Mouse (Mus musculus): ENCODE measurements around the gene Yeats4. TPM values are rescaled to one million over a fixed set of nuclear protein-coding genes. Genes with fewer than 3 reads are reported as not detected.

Yeats4 gene
- polyA plus RNA-seq, 1 experiment from 2014 or later: 95.3 TPM

DNA sequence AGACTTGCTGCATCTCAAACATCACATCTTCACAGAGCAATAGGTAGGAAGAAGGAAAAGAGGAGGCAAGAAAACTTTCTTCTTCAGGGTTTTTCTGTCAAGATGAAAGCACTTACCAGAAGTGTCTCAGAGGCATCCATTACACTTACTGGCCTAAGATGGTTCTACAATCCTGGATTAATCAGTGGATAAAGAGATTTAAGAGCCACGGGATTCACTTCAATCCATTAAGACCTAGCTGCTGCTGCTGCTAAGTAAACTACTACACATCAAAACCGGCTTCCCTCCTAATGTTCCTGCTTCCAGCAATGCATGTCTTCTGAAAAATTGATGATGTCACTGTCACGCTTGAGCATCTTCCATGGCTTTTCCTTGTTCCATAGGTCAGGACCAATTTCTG is 27.6 kb downstream of the Yeats4 start:
- 82% methylated on average over 3 of the region's 3 CpGs for WGBS
- ATAC-seq (ENCODE audit: low FRiP score): no peak

DNA sequence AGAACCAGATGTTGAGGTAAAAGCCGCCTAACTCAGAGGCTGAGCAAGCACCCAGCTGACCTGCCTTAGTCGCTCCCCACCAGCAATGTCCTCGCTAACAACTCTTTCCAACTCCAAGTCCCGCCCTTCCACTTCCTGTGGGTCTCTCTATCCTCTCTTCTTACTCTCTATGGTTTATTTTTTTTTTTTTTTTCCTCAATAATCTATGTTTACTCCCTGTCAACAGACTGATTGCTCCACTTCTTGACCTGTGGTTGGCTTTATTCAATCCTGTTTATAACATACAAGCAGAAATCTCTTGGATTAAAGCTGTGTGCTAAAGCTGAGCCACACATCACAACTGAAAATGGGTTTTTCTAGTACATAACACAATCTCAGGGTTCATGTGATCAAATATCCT is 28.6 kb downstream of the Yeats4 start:
- H3K27ac ChIP-seq (replicated peaks): no peak overlapping the region
- ATAC-seq (ENCODE audit: low FRiP score): no peak

More for the DNA sequence above, 27.6 kb downstream of the Yeats4 start:
- H3K4me2 ChIP-seq: no peak overlapping the region
- H3K4me3 ChIP-seq (replicated peaks): no peak overlapping the region
- H3K9ac ChIP-seq (replicated peaks): no peak overlapping the region
- no peaks in the 10 kb centered on the region for H3K36me3 ChIP-seq
- no peaks in the 10 kb centered on the region for H3K9me3 ChIP-seq (replicated peaks)
- no peaks in the 10 kb centered on the region for H3K4me1 ChIP-seq
- H3K27ac ChIP-seq (replicated peaks): no peak overlapping the region
- H3K27me3 ChIP-seq (replicated peaks): no peaks in the 10 kb centered on the region

DNA sequence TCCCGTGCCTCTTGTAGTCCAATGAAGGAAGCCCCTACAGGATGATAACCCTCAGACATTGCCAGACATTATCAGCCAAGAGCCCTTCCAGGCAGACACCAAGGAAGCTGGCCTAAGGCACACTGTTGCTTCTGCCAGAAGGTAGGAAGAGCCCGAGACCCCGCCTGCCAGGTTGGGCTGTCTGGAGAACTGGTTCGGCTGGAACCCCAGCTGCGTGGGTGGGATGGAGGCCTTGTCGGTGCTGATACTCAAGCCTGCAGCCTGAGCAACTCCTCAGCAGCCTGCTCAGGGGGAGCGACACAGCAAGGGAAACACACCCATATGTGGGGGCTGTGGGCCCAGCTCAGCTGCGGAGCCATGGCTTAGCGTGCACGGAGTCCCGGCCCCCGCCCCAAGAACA is 29.3 kb downstream of the Yeats4 start:
- H3K27ac ChIP-seq (replicated peaks): no peak overlapping the region
- 95% methylated on average over 12 of the region's 12 CpGs for WGBS
- no peak overlapping the region for H3K4me2 ChIP-seq
- ATAC-seq (ENCODE audit: low FRiP score): no peak
- H3K4me3 ChIP-seq (replicated peaks): no peak overlapping the region
- H3K36me3 ChIP-seq: no peaks in the 10 kb centered on the region
- H3K4me1 ChIP-seq: no peaks in the 10 kb centered on the region
- H3K27me3 ChIP-seq (replicated peaks): no peaks in the 10 kb centered on the region
- H3K9me3 ChIP-seq (replicated peaks): no peaks in the 10 kb centered on the region
- H3K9ac ChIP-seq (replicated peaks): no peak overlapping the region

More for the DNA sequence above, 28.6 kb downstream of the Yeats4 start:
- H3K4me2 ChIP-seq: no peak overlapping the region
- no peak overlapping the region for H3K9ac ChIP-seq (replicated peaks)
- WGBS: 96% methylated on average over 4 of the region's 4 CpGs
- no peaks in the 10 kb centered on the region for H3K9me3 ChIP-seq (replicated peaks)
- no peaks in the 10 kb centered on the region for H3K36me3 ChIP-seq
- no peaks in the 10 kb centered on the region for H3K4me1 ChIP-seq
- H3K4me3 ChIP-seq (replicated peaks): no peak overlapping the region
- no peaks in the 10 kb centered on the region for H3K27me3 ChIP-seq (replicated peaks)

DNA sequence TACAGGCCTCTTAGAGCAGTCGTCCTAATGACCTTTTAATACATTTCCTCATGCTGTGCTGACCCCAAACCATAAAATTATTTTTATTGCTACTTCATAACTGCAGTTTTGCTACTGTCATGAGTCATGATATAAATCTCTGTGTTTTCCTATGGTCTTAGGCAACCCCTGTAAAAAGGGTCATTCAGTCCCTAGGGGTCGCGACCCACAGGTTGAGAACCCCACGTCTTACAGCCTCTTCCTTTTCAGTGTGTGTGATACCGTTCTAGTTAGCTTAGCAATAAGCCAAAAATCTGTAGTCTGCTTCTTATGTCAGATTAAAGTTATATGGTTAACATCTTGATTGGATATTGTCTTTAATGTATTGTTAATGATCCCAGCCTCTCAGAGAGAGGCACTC is 30.9 kb downstream of the Yeats4 start:
- Histone ChIP-seq H3K36me3 (no peaks in the 10 kb centered on the region), H3K9ac (replicated peaks) (no peak overlapping the region), H3K27me3 (replicated peaks) (no peaks in the 10 kb centered on the region), H3K27ac (replicated peaks) (no peak overlapping the region), H3K4me3 (replicated peaks) (no peak overlapping the region), H3K9me3 (replicated peaks) (no peaks in the 10 kb centered on the region), H3K4me2 (no peak overlapping the region), H3K4me1 (no peaks in the 10 kb centered on the region)
- no peak for ATAC-seq (ENCODE audit: low FRiP score)
- 76% methylated on average over 5 of the region's 5 CpGs for WGBS

DNA sequence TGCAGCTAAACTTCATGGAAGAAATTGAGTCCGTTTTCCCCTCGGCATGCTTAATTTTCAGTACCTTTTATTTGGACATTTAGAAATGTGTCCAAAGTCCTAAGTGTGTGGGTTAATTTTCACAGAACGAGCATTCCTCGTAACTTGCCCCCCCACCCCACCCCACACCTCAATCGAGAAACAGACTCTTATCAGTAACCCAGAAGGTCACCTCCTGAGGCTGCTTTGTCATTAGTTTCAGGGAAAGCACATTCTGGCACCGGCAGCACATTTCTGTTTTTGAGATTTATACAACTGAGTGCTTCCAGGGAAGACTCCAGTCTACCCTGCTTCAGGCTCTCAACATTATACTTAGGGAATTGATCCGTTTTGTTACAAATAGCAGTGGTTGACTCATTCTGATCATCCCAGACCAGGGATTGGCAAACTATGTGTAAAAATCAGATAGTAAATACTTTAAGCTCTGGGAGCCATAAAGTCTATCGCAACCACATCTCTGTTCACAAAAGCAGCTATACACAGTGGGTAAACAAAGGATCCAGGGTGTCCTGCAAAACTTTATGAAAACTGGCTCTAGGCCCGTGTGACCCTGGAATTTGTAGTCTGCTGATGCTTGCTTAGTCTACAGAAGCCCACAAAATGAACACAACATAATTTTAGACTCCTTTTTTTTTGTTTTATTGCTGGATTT is 38.8 kb downstream of the Yeats4 start:
- Histone ChIP-seq H3K36me3 (no peaks in the 10 kb centered on the region), H3K27me3 (replicated peaks) (no peaks in the 10 kb centered on the region), H3K4me3 (replicated peaks) (no peak overlapping the region), H3K9me3 (replicated peaks) (no peaks in the 10 kb centered on the region), H3K4me1 (no peaks in the 10 kb centered on the region), H3K9ac (replicated peaks) (no peak overlapping the region), H3K4me2 (no peak overlapping the region), H3K27ac (replicated peaks) (no peak overlapping the region)
- ATAC-seq (ENCODE audit: low FRiP score): no peak
- WGBS: 71% methylated on average over 9 of the region's 9 CpGs

DNA sequence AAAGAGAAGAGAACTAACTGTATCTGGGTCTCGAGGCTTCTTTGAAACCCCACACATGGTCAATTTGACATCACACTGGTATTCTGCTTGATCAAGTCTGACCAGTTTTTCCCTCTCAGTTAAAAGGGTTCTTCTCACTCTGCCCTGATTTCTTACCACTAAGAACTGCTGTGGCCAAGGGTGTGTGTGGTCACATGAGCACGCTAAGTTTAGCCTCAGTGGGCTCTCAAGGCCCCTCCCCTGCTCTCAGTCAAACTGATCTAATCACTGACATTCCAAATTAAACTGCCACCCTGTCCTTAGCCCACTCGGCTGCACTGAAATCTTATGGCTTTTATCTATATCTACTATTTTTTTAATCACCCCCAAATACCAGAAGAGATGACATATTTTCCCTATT is 43.2 kb downstream of the Yeats4 start:
- Histone ChIP-seq H3K4me1 (no peaks in the 10 kb centered on the region), H3K4me2 (no peak overlapping the region), H3K36me3 (no peaks in the 10 kb centered on the region), H3K9me3 (replicated peaks) (no peaks in the 10 kb centered on the region), H3K9ac (replicated peaks) (no peak overlapping the region), H3K27me3 (replicated peaks) (no peaks in the 10 kb centered on the region), H3K27ac (replicated peaks) (no peak overlapping the region), H3K4me3 (replicated peaks) (no peak overlapping the region)
- no peak for ATAC-seq (ENCODE audit: low FRiP score)
- 59% methylated on average over 3 of the region's 3 CpGs for WGBS

DNA sequence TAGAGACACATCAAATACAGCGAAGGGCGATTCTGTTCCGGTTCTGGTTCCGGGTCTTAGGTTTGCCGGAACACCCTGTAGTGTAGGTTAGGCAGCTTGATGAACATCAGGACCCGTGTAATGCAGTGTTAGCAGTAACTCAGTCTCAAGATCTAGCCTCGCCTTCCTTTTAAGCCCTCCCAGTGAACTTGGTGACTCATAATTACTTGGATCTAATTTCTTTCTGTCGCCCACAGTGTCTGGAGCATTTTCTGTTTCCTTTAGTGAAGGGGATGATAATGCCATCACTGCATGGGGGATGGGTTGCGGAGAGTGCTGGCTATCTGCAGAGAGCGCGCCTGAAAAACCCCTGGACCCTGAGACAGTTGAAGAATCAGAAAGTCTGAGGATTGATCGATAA is 49.7 kb downstream of the Yeats4 start:
- WGBS: 76% methylated on average over 12 of the region's 12 CpGs
- Histone ChIP-seq H3K36me3 (no peaks in the 10 kb centered on the region), H3K4me2 (no peak overlapping the region), H3K27ac (replicated peaks) (no peak overlapping the region), H3K4me1 (no peaks in the 10 kb centered on the region), H3K4me3 (replicated peaks) (no peak overlapping the region), H3K27me3 (replicated peaks) (no peaks in the 10 kb centered on the region), H3K9ac (replicated peaks) (no peak overlapping the region), H3K9me3 (replicated peaks) (no peaks in the 10 kb centered on the region)
- no peak for ATAC-seq (ENCODE audit: low FRiP score)

DNA sequence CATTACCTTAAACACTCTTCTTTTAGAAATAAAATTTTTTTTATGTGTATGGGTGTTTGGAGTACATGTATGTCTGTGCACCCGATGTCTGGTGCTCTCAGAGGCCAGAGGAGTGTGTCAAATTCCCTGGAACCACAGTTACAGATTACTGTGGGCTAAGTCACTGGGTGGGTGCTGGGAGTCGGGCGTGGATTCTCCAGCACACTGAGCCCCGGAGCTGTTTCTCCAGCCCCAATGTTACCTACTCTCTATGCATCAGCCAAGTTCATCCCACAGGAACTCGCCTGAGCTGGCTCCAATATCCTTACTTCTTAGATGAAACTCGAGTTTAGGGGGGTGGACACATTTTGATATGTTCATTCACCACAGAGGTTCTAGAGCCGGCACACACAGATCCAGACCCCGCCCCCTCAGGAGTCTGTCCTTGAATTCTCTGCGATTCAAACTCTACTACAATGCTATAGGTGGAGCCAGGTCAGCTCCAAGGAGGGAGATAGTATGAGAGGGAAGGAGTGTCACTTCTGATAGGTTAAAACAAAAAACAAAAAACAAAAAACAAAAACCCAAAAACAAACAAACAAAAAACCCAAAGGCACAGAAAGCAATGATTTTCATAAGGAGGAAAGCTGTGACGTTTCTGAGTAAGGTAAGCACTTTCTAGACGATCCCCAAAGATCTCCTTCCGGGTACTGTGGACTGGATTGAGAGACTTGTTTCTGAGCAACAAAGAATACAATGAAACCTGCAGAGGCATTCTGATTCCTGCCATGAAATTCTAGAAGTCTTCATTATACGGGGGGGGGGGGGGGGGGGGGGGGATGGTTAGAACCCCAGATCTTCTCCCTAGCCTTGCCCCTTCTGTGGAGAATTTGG is 50.5 kb downstream of the Yeats4 start:
- Histone ChIP-seq H3K27me3 (replicated peaks) (no peaks in the 10 kb centered on the region), H3K9ac (replicated peaks) (no peak overlapping the region), H3K36me3 (no peaks in the 10 kb centered on the region), H3K9me3 (replicated peaks) (no peaks in the 10 kb centered on the region), H3K4me2 (0 out of 2 replicates have a peak overlapping the region, but pooled peaks have one; percentile 6), H3K4me3 (replicated peaks) (no peak overlapping the region), H3K27ac (replicated peaks) (no peak overlapping the region), H3K4me1 (no peaks in the 10 kb centered on the region)
- no peak for ATAC-seq (ENCODE audit: low FRiP score)
- WGBS: 51% methylated on average over 13 of the region's 13 CpGs

DNA sequence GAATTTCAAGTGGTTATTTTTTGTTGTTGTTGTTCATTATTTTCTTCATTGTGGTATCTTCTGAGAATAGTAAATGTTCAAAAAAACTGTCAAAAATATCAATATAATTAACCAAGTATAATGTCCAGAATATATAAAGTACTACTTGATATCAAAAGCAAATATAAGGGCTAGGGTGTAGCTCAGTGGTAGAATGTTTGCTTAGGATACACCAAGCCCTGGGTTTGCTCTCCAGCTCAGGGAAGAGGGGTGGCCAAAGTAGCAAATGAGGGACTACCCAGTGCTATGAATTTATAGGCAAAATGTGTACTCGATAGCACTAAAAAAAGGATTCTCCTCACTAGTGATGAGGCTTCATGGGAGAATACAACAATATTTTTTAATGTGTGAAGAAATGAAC is 51.2 kb downstream of the Yeats4 start:
- WGBS: 93% methylated on average over 1 of the region's 1 CpGs
- no peak overlapping the region for H3K9ac ChIP-seq (replicated peaks)
- H3K4me1 ChIP-seq: no peaks in the 10 kb centered on the region
- no peaks in the 10 kb centered on the region for H3K27me3 ChIP-seq (replicated peaks)
- H3K4me2 ChIP-seq: no peak overlapping the region
- no peaks in the 10 kb centered on the region for H3K9me3 ChIP-seq (replicated peaks)
- H3K27ac ChIP-seq (replicated peaks): no peak overlapping the region
- H3K4me3 ChIP-seq (replicated peaks): no peak overlapping the region
- no peaks in the 10 kb centered on the region for H3K36me3 ChIP-seq
- no peak for ATAC-seq (ENCODE audit: low FRiP score)

DNA sequence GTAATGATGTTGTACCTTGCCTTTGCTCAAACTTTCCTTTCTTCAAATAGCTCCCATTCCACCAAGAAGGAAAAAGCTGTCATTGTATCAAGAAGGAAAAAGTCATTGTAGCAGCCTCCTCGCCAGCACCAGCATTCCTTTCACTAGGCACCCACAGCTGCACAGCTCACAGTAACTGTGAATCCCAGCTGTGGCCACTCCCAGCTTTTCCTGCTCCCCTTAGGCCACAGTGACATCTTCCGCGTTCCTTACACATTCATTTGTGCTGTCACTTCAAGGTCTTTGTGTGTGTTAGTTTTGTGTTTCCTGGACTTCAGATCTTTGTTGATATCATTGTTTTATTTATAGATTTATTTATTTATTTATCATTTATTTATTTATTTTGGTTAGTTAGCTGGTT is 52.2 kb downstream of the Yeats4 start:
- Histone ChIP-seq H3K27ac (replicated peaks) (no peak overlapping the region), H3K4me2 (no peak overlapping the region), H3K4me1 (no peaks in the 10 kb centered on the region), H3K27me3 (replicated peaks) (no peaks in the 10 kb centered on the region), H3K9me3 (replicated peaks) (no peaks in the 10 kb centered on the region), H3K9ac (replicated peaks) (no peak overlapping the region), H3K4me3 (replicated peaks) (no peak overlapping the region), H3K36me3 (no peaks in the 10 kb centered on the region)
- no peak for ATAC-seq (ENCODE audit: low FRiP score)
- 61% methylated on average over 3 of the region's 3 CpGs for WGBS

DNA sequence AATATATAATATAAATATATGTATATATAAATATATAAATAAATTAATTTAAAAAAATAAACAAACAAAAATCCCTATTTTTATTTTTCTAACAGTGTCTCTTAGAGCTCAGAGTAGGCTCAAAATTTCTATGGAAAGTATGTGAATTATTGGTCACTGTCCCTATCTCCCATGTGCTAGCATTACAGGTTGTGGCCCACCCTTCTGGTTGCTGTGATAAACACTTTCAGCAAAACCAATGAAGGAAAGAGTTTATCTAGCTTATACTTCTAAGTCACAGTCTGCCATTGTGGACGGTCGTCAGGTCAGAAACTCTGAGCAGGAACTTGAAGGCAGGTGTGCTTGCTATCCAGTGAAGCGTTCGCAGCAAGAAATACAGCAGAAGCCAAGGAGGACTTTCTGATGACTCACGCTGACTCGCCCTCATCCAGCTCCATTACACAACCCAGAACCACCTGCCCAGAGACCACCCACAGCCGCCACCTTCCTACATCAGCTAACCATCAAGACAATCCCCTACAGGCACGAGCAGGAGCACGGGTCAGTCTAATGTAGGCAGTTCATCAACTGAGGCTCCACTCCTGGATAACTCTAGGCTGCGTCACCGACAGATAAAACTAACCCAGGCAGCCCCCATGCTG is 57.4 kb downstream of the Yeats4 start:
- H3K36me3 ChIP-seq: no peaks in the 10 kb centered on the region
- no peak overlapping the region for H3K27ac ChIP-seq (replicated peaks)
- no peak overlapping the region for H3K4me2 ChIP-seq
- H3K4me3 ChIP-seq (replicated peaks): no peak overlapping the region
- no peak overlapping the region for H3K9ac ChIP-seq (replicated peaks)
- no peaks in the 10 kb centered on the region for H3K4me1 ChIP-seq
- H3K27me3 ChIP-seq (replicated peaks): no peaks in the 10 kb centered on the region
- H3K9me3 ChIP-seq (replicated peaks): no peaks in the 10 kb centered on the region
- no peak for ATAC-seq (ENCODE audit: low FRiP score)
- 76% methylated on average over 11 of the region's 11 CpGs for WGBS

Data from neural tube, embryonic 15.5 days (tissue).